Mouse (Mus musculus): ENCODE results near the gene Man2b2.

DNA sequence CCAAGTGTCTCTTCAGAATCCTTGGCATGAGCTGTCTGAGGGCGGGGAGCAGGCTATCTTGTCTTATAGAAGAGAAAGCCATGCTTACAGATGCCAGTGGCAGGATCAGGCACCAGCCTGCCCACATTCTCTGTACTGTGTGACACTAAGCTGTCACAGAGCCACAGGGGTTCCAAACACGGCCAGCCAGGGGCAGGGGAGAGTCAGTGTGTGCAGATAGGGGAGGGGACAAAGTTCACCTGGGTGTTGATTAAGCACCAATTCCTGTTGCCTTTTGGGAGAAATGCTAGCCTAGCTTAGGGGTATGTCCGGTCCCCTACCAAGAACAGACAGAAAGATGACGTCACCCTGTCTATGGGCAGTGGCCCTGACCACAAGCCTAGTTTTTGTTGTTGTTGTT lies 1.4 kb downstream of the Man2b2 start:
- TF ChIP-seq POLR2AphosphoS2 (IDR thresholded peaks at IDR 0.05; ENCODE audit: insufficient read length, low read depth): no peak
- TF ChIP-seq TCF12 (IDR thresholded peaks at IDR 0.05; ENCODE audit: insufficient read depth, poor library complexity, severe bottlenecking): no peak
- TF ChIP-seq POLR2A (IDR thresholded peaks at IDR 0.05; ENCODE audit: insufficient read length, low read depth): no peak
- TF ChIP-seq CEBPB (IDR thresholded peaks at IDR 0.05; ENCODE audit: insufficient read depth, poor library complexity, severe bottlenecking): no peak
- TF ChIP-seq MAX (IDR thresholded peaks at IDR 0.05; ENCODE audit: low read depth): no peak
- no peak for TF ChIP-seq USF1 (IDR thresholded peaks at IDR 0.05; ENCODE audit: low read depth)
- TF ChIP-seq E2F4 (IDR thresholded peaks at IDR 0.05; ENCODE audit: insufficient read depth): no peak

All from myocyte (in vitro differentiated cells).